Mouse (Mus musculus): ENCODE measurements around the gene Fut11.

DNA sequence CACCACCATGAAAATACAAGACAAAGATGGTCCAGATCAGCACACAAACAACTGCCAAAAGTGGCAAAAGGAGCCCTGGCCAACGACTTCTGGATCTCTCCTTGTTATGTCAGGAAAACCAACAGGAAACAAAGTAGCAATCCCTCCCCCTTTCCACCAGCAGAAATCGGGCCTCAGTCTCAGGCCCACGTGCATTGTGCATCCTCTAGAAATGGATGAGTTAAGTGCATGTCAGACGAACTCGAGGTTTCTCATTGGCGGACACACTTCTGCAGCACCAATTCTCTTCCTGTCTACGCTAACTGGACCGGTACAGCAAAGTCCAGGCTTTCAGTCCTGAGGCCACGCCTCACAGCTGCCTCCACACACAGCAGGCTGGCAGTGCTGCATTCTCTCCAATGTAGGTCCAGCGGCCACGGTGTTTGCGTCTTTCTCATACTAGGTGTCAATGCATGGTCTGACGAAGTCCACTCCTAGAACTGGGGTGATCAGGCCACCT lies 41.2 kb downstream of the Fut11 start:
- TF ChIP-seq CTCF (IDR thresholded peaks at IDR 0.05; ENCODE audit: low read depth) (no peak), EP300 (IDR thresholded peaks at IDR 0.05; ENCODE audit: low read depth) (no peak)

Measured in liver, embryonic 14.5 days (tissue).